Mouse (Mus musculus) T-helper 1 cell (primary cell): ENCODE results near the gene Stx8.

Experiments
- in situ Hi-C: fragments of 300-600 bp; cut with MboI, MseI; formaldehyde crosslinking; loops from one replicate; pipeline ENCODE4 v1.15.1; 2025; ENCODE audit warnings: high pct_unique_total_duplicates

Stx8 gene

DNA sequence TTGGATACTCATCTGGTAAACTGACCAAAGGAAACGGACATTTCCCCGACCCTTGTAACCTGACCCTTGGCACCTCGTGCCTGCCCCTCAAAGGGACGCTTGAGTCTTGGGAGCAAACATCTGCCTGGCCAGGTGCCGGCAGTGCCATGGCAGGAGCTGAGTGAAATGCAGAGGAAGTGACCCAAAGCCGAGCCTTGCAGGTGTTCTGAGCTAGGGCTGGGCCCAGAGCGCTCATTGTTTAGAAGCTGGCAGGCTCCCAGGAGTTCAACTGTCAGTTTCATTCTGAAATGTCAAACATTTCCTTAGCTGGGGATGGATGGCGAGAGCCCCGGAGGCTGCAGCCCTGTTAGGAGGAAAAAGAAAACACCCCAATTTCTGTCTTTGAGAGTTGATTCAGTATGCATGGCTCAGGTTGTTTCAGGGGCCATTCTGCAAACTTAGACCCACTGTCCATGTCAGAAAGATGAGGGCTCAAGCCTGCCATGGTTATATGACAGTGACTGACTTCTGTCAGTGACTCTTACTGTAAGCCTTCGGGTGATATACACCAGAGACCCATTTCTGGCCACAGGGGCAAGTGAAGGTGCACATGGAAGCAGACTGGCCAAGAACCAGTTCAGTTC, 233.9 kb downstream of the Stx8 start:
- in situ Hi-C loops = loop anchor here (10.0 kb wide), 1 partner anchor 925 kb away; the partner anchor contains the start of genes 9130213A22Rik, Aloxe3 and Hes7

DNA sequence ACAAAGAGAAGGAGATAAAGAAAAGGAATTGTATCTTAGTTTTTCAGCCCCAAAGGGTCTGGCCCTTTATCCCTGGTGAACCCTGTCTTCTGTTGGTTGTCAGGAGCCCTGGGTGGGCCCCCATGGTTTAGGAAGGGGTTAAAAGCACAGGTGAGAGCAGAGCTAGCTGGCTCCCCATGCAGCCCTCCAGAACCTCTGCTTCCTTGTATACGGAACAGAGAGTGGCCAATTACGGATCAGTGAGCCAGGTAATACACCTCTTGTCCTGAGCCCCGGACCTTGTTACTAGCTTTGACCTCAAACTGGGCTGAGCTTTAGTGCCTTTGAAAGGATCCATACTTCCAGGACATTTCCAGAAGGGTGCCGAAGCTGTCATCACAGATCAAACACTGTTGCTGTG, 234.5 kb downstream of the Stx8 start:
- in situ Hi-C loops = loop anchor here (10.0 kb wide), 1 partner anchor 924 kb away; the partner anchor contains the start of genes 9130213A22Rik, Aloxe3 and Hes7

DNA sequence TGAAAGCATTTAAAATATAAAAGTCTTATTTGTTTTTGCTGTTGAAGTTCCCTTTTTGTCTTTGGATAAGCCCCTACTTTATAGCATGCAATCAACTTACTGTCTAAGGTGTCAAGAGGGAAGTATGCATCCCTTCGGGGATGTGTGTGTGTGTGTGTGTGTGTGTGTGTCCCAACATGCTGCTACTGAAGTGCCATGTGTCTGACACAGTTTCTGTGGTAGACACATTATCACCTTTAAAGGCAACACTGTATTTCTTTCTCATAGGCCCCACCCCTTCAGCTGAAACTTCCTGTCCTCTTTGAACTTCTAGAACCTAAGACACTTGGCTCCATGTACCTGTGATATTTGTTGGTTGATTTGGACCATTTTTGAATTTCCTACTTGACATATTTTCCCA, 235.1 kb downstream of the Stx8 start:
- in situ Hi-C loops = loop anchor here (10.0 kb wide), 1 partner anchor 924 kb away; the partner anchor contains the start of genes 9130213A22Rik, Aloxe3 and Hes7

DNA sequence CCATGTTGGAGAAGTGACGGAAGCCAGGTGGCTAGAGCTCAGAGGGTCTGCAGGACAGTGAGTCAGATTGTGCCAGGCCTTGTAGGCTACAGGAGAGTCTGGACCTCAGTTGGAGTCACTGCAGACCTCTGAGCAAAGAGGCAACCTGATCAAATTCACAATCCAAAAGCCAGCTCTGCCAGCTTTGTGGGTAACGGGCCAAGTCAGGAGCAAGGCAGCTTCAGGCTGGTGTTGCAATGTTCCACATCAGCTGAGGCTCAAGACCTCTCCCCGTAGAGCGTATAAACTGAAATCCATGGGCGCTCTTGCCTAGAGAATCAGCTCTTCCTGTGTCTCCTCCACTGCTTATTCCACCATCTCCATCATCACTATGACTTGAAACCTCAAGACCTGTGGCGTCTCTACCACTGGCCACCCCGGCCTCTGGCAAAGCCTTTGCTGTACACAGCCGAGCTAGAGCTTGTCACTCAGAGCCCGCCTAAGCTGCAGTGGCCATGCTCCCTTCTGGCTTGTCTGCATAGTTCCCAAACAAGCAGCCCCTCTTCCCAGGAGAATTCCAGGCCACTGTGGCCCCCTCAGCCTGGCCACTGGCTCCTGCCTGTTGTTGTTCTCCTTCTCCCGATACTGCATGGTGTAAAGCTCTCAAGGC, 235.9 kb downstream of the Stx8 start:
- in situ Hi-C loops = loop anchor here (10.0 kb wide), 1 partner anchor 923 kb away; the partner anchor contains the start of genes 9130213A22Rik, Aloxe3 and Hes7

DNA sequence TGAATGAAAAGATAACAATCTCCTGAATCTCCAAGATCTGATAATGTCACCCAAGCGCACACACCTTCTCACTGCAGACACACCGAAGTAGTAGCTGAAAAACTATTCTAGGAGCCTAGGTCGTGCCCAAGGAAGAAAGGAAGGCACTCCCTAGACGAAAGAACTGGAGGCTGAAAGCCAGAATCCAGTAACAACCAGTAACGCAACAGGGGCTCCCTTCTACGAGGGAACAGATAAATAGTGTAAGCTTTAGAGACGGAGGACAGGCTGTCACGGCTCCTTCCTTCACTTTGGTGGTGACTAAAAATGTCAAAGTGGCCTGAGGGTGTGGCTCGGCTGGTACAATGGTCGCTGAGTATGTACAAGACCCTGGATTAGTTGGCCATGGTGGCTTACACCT, 236.6 kb downstream of the Stx8 start:
- in situ Hi-C loops = loop anchor here (10.0 kb wide), 1 partner anchor 922 kb away; the partner anchor contains the start of genes 9130213A22Rik, Aloxe3 and Hes7

DNA sequence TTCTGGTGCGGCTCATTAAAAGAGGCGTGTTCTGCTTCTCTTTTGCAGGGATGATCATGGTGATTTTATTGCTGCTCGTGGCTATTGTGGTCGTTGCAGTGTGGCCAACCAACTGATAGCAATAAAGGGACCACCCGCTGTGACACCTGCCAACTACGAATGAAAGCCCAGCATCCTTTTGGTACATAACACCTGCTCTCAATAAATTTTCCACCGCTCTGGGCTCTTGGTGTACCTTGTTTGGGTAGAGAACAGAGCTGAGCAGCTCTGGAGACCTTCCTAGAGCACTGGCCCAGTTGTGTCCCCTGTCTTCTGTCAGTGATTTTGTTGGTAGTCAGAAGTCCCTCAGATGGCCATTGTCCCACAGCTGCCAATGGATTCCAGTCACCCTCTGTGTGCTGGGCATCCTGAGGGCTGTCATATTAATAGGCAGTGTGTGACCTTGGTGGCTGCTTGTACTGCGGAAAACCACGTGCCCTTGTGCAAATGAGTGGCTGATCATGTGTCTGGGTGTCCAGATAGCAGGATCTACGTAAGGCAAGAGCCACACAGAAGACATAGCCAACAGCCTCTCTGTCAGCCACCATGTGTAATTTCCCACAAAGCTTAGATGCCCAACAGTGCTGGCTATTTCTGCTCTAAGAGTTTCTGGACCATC, 237.8 kb downstream of the Stx8 start:
- in situ Hi-C loops = loop anchor here (10.0 kb wide), 1 partner anchor 921 kb away; the partner anchor contains the start of genes 9130213A22Rik, Aloxe3 and Hes7

DNA sequence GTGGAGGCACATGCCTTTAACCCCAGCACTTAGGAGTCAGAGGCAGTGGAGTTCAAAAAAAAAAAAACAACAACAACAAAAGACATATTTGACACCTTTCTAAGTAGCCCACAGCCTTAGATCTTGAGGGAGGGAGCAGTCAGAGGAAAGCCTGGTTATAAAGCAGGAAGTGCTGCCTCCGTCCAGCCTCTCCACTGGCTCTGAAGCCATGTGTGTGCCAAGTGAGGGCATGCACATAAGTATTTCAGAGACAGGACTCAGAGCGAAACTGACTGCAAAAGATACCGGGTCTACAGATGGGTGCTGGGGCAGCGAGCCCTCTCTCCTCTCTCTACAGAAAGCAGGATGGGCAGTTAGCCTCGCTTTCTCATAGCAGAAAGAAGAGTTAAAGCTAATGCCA, 238.4 kb downstream of the Stx8 start:
- in situ Hi-C loops = loop anchor here (10.0 kb wide), 1 partner anchor 920 kb away; the partner anchor contains the start of genes 9130213A22Rik, Aloxe3 and Hes7

DNA sequence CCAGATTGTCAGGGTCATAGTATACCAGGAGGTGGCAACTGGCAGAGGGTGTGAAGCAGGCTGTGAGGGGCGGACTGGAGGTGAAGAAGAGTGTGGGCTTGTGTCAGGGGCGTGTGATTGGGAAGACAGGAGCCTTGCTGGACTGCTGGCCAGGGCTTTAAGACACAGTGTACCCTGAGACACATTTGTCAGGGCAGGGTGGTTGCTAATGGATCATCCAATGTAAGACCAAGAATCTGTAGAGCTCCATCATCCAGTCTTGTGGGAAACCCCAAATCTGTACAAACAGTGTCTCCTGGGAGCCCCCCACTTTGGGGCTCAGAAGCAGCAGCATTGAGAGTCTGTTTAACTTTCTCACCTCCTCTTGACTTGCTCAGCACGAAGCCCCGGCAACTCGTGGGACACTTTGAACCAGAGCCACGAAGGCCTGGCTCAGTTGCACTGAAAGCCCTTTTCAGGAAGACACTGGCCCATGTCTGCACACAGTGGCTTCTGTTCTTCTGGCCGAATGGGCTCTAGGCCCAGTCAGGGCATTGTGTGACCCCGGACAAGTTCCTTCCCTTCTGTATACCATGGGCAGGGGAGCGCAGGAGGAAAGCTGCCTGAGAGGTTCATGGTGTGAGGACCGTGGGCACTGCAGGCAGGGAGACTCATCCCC, 239.7 kb downstream of the Stx8 start:
- in situ Hi-C loops = loop anchor here (10.0 kb wide), 1 partner anchor 919 kb away; the partner anchor contains the start of genes 9130213A22Rik, Aloxe3 and Hes7

DNA sequence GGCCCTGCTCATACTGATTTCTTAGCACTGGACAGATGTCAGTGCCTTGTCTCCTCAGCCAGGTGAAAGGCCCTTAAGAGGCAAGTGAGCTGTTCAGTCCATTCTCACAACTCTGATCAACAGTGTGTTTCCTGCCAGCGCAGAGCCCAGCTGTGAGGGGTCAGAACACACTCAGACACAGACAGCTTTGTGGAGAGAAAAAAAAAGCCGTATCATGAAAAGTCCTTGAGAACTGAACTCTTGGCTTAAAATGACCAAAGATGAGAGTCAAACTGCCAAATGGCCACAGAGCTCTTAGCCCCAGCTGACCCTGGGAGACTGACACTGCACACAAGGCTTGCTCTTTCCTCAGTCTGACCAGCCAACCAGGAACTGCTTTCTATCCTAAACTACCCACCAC, 242.0 kb downstream of the Stx8 start:
- in situ Hi-C loops = loop anchor here (10.0 kb wide), 1 partner anchor 917 kb away; the partner anchor contains the start of genes 9130213A22Rik, Aloxe3 and Hes7

DNA sequence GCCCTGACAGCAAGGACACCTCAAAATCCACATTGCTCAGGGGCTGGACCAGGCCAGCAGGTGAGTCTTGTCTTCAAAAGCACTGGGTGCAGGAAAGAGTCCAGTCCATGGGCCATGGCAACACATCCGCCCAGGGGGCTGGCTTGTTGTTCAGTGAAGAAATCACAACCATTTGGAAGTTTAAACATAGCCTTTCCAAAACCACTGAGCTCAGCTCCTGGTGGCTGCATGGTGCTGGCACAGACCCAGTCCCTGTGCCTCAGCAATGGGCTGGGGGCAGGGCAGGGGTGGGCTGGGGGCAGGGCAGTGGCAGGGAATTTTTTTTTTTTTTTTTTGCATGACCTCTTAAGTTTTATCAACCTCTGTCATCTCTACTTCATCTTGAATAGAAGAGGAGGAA, 242.6 kb downstream of the Stx8 start:
- in situ Hi-C loops = loop anchor here (10.0 kb wide), 1 partner anchor 916 kb away; the partner anchor contains the start of genes 9130213A22Rik, Aloxe3 and Hes7

DNA sequence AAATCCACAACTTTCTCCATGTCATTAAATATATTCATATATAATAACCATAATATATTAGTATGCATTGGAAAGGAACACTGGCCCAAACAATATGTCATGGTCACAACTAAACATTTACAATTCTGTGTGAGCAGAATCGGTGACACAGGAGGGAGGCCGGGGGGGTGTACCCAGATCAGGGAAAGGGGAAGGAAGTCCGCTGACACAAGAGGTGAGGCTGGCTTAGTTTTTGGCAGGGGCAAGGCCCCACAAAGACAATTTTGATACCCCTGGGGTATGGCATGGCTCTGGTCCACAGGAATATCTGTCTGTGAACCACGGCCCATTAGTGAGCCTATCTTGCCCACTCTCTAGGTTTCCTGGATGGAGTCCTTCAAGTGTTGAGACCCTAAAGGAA, 243.5 kb downstream of the Stx8 start:
- in situ Hi-C loops = loop anchor here (10.0 kb wide), 1 partner anchor 915 kb away; the partner anchor contains the start of genes 9130213A22Rik, Aloxe3 and Hes7

DNA sequence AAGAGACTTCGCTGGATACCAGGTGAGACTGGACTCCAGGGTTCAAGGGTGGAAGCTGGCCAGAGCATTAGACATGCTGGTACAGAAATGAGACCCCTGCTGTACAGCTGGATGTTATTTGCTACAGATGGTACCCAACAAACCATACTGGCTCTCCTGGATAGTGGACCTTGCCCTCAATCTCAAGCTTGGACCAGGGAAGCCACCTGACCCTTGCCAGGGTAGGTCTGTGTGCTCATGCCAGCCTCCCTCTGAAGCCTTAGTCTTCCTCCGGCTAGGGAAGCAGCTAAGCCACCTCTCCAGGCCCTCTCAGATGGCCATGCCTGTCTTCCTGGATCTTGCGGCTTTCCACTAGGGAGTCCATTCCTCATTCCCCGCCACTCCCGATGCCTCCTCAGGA, 244.7 kb downstream of the Stx8 start:
- in situ Hi-C loops = no loop called here

DNA sequence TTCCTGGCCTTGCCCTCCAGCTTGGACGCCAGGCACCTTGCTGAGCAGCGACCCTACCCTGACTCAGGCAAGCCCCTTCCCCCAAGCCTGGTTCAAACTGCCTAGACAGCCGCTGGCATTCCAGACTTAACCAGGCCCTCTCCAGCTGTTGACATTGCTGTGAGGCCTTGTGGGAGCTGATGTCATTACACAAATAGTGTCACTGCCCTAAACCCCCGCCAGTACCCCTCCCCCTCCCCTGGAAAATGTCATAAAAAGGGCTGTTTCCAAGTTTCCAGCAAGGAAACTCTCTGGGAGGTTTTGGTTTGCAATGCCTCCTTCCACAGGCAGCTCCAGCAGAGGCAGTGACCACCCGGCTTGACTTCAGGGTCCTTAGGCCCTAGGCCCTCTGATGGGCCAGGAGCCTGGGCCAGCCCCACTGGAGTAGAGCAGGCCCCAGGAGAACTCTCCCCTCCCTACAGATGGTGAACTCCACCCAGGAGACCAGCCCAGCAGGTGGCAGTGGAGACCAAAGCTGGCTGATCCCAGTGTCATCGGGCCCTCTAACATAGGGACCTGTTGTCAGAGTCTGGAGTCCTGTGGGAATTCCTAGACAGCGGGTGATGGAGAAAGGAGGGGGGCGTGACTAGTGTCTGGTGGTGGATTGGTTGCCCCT, 246.1 kb downstream of the Stx8 start:
- in situ Hi-C loops = no loop called here

DNA sequence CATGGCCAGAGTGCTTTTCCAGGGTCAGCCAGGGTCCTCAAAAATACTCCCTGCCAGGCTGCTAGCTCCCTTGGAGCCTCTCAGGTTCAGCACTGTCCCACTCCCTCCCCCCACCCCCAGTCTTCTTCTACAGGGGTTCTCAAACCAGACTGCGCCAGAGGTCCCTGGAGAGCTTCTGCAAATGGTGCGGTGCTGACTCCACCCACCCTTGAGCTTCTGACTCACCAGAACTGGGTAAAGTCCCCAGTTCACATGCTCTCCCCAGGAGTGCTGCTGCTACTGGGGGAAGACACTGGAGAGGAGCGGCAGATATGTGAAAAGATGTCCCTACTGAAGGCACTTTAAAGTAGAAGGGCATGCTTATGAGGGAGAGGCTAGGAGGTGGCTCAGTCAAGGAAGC, 247.9 kb downstream of the Stx8 start:
- in situ Hi-C loops = no loop called here

DNA sequence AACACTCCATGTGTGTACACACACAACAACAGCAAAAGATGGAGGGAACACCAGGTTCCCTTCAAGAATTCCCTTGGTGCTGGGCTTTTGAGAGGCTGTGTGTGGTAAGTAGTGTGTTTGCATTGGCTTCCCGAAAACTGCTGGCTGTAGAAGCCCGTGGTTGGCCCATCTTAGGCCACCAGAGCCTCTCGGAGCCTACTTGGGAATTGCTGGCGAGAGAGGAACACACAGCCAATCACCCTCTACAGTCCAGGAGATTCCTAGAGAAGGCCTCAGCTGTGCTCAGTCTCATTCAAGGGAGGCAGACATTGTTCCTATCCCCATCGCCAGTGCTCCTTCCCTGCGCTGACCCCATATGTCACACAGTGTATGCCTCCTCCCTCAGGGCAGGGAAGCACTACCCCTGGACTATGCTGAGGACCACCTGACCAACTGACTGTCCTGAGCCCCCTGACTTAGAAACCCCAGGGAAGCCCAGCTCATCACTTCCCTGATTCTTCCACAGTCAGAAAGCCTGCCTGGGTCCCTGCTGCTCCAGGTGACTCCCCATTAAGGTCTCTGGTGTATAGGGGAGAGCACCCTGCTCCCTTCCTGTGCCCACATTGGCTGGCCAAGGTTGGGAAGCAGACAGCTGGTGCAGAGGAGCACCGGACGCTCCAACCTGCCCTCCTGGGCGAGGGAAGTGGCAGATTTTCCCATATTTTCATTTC, 248.7 kb downstream of the Stx8 start:
- in situ Hi-C loops = no loop called here

DNA sequence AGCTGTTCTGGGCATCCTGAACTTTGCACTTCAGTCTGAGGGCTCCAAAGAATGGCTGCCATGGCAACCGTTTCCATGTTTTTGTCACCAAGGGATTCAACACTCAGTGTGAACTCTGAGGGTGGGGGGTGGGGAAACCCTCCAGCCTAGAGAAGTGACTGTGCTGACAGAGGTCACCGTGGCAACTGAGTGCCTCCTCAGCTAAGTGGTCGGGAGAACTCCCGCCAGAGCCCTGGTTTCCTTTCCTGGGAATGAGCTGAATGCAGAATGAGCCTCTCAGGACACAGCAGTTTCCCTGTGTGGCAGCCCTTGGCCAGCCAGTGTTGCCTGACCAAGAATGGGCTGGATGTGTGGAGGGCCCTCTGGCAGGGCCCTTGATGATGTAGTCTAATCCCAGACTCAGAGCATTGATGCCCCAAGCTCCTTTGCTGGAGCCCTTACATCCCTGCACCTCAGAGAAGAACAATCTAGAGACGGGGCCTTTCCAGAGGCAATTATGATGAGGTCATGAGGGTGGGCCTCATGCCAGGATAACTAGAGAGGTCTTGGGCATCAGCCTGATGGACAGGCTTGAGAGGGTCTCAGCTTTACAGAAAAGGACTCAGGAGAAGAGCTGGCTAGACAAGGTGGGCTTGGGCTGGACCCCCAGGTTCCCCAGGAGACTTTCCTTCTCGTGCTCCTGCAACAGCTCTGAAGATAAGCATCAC, 249.4 kb downstream of the Stx8 start:
- in situ Hi-C loops = no loop called here

DNA sequence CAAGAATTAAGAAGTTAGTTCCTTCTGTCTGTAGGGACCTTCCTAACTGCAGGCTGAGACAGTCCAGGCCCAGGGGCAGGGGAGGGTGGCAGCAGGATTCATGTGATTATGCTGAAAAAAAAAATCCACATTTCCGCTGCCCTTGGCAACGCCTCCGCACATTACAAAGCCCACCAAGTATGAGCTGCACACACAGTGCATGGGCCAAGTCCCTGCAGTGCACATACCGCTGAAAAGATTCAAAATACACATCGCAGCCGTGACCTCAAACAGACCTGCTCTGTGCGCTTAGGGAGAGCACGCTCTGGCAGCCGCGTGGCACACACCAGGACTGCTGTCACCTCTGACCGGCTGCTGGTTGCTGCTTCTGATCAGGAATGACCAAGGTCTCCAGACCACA, 250.0 kb downstream of the Stx8 start:
- in situ Hi-C loops = no loop called here

DNA sequence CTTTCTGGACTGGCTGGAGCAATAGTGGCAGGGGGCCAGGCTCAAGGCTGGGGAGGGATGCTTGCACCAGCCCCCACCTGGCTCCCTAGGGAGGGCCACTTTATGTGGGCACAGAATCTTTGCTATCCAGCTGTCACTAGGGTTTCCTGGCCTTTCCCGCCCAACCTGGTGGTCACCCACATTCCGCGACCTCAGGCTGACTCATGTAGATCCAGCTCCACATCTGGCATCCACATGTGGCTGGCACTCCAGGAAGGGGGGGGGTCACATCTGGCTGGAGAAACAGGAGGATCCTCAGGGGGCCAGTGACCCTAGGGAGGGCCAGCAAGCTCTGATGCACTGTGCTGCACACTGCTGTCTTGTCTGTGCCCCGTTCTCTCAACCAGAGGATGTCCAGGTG, 254.7 kb downstream of the Stx8 start:
- in situ Hi-C loops = no loop called here

DNA sequence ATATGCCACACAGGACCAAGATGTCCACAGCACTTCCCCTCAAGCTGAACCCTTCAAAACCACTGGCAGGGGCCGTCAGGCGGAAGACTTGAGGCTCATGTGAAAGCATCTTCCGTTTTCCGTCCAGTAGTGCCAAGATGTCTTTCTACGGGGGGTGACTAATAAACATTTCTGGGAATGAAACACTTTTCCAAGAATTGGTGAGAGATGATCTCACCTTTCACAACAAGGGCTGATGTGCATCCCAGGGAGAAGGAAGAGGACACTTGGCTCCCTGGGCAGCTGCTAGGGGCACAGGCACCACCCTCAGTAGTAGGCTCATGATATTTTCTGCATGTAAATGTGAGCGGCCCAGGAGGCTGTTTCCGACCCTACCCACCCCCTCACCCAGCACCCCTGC, 256.2 kb downstream of the Stx8 start:
- in situ Hi-C loops = no loop called here

DNA sequence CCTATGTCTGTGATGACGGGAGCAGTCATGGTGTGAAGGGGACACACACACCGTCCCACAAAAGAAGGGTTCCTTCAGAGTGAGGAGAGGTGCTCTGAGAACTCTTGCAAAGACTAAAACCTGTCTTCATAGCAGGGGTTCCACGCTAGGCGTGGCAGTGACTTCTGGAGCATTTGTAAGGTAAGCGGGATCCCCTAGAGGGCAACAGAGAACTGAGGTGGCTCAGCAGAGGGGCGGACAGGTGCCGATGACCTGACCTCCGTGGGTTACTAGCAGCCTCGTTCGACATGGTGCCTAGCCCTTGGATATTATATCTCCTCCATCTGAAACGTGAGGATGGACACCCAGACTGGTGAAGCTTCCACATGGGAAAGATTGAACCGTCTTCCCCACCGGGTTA, 257.1 kb downstream of the Stx8 start:
- in situ Hi-C loops = no loop called here
